Mouse (Mus musculus) forebrain, embryonic 10.5 days (tissue): ENCODE results near the gene Mitd1. TPM values are rescaled to one million over a fixed set of nuclear protein-coding genes. Genes with fewer than 3 reads are reported as not detected.

ENCODE experiments used
- DNase-seq: peaks from one replicate; pipeline ENCODE4 v3.0.0-alpha.2; 2017; ENCODE audit warnings: low spot score; ENCODE audit errors: extremely low spot score
- H3K27ac ChIP-seq: fragments of 300-500 bp; sonication (generic); 2 replicates; pipeline ENCODE4 v1.5.1; 2016; ENCODE audit warnings: mild to moderate bottlenecking
- H3K27me3 ChIP-seq: fragments of 300-500 bp; sonication (generic); 2 replicates; pipeline ENCODE4 v1.6.1; 2016; ENCODE audit warnings: mild to moderate bottlenecking; ENCODE audit not compliant: poor library complexity, severe bottlenecking
- H3K36me3 ChIP-seq: fragments of 300-500 bp; sonication (generic); replicated peaks from 2 replicates; pipeline ENCODE4 v1.6.1; 2016; ENCODE audit warnings: mild to moderate bottlenecking, moderate library complexity
- H3K4me1 ChIP-seq: fragments of 300-500 bp; sonication (generic); 2 replicates; pipeline ENCODE4 v1.6.1; 2016
- H3K4me3 ChIP-seq: fragments of 300-500 bp; sonication (generic); 2 replicates; pipeline ENCODE4 v1.5.1; 2016; ENCODE audit warnings: mild to moderate bottlenecking, moderate library complexity
- H3K9me3 ChIP-seq: fragments of 300-500 bp; sonication (generic); 2 replicates; pipeline ENCODE4 v1.6.1; 2016; ENCODE audit warnings: mild to moderate bottlenecking, moderate library complexity
- WGBS: fragments of 180-500 bp; shearing (Covaris S2); methylation state at CpG from one replicate; pipeline ENCODE4 v1.1.7; 2016; 5-methylcytosine and 5-hydroxymethylcytosine counted together
- polyA plus RNA-seq: library from polyadenylated mRNA; unstranded; fragments of >200 nt; fragmentation: Nextera tagmentation; extraction: Ambion mirVana; gene quantifications from 2 replicates; pipeline ENCODE4 v1.2.1, GENCODE M21; 2016

Gene Mitd1
- polyA plus RNA-seq = 23.6 and 27.8 TPM in 2 replicates

DNA sequence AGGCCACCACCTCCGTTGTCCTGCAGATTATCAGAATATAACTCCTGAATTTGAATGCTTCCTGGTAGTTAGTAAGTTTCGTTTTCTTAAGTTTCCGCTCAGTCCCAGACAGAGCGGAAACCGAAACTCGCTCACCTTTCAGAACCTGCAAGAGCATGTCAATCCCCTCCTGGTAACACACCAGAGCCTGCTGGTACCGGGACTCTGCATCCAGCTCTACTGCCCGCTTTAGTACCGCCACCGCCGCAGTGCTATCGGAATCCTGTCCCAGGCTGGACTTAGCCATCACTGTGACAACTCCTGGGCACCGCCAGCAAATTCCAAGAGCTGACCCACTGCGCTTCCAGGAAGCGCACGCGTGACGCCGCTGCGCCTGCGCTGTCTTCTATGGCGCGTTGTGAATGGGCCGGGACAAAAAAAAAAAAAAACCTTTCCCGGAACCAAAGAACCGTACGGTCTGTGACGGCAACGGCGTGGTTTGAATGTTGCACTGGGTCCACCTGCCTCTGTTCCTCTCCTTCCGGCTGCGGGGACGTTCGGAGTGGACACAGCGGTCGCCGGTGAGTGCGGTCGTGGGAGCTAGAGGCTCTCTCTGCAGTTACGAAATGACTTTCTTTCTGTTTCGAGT lies at the start of gene Mitd1, which contains the start of gene Mrpl30:
Mitd1 (minus strand) TSS at position 387 of the 628 bp plus-strand sequence.
Mrpl30 (plus strand) TSS at position 453 of the 628 bp plus-strand sequence.
- peak; percentile 89 for DNase-seq
- peaks cover 20% of the 10 kb centered on the region for H3K4me1 ChIP-seq
- peaks cover 15% of the 10 kb centered on the region for H3K36me3 ChIP-seq
- peak within 1 kb of the TSS; percentile 74 for H3K4me3 ChIP-seq
- WGBS = under 1% methylated on average over 41 of the region's 41 CpGs
- peak within 1 kb of the TSS; percentile 86 for H3K27ac ChIP-seq
- H3K9me3 ChIP-seq = no peaks in the 10 kb centered on the region
- no peaks in the 10 kb centered on the region for H3K27me3 ChIP-seq

DNA sequence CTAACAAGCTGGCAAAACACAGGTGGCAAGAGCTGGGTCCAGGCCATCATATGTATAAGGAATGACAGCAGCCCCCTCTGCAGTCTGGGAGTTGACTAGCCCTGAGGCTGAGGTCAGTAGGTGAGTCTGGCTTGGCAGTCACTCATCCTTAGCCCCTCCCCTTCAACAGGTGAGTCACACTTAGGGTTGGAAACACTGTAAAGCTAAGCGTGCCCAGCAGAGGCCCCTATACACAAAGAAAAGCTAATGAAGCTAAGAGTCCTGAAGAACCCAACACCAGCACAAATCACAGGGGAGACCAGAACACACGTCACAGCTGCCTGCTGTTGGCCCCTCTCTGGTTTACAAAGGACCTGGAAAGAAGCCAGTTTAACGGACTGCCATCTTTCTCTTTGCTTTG lies 41.6 kb upstream of the Mitd1 start:
- H3K4me1 ChIP-seq = no peaks in the 10 kb centered on the region
- H3K36me3 ChIP-seq = no peaks in the 10 kb centered on the region
- H3K27me3 ChIP-seq = no peaks in the 10 kb centered on the region
- H3K9me3 ChIP-seq = no peaks in the 10 kb centered on the region
- no peak overlapping the region for H3K4me3 ChIP-seq
- no peak overlapping the region for H3K27ac ChIP-seq
- DNase-seq = no peak
- 28% methylated on average over 3 of the region's 3 CpGs for WGBS

DNA sequence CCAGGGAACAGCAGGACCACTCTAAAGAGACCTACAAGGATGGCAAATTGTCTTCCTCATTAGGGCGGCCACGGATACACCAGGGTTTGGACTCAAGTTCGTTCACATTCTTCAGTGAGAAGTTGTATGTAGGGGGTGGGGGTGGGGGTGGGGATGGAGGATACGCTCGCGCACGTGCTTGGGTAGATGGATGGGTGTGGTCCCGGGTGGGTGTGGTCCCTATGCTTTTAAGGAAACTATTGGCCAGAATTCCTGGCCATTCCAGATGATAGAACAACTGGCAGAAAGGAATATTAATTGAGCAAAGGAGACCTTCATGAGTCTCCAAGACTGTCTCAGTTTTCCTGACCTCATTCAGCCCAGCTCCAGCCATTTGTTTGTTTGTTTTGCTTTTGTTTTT lies 35.8 kb upstream of the Mitd1 start:
- no peaks in the 10 kb centered on the region for H3K4me1 ChIP-seq
- DNase-seq = no peak
- H3K27ac ChIP-seq = no peak overlapping the region
- H3K9me3 ChIP-seq = no peaks in the 10 kb centered on the region
- no peaks in the 10 kb centered on the region for H3K36me3 ChIP-seq
- no peaks in the 10 kb centered on the region for H3K27me3 ChIP-seq
- H3K4me3 ChIP-seq = no peak overlapping the region
- WGBS = 77% methylated on average over 8 of the region's 8 CpGs

DNA sequence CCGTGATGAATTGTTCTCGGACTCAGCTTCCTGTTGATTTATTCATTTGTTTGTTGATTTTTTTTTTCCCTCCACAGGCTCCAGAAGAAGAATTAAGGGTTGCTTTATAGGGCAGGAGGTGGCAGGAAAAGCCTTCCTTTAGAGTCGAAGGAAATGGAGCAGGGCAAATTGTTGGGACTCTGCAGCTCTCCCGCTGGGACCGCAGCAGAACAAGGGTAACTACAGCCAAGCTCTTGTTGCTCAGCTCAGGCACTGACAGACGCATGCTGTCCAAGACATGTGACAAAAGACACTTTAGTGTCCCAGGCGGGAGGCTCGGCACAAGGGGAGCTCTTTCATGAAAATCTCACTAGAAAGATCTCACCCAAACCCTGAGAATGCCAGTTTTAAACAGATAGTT lies 32.3 kb upstream of the Mitd1 start:
- no peak overlapping the region for H3K27ac ChIP-seq
- WGBS = 73% methylated on average over 8 of the region's 8 CpGs
- H3K27me3 ChIP-seq = no peaks in the 10 kb centered on the region
- H3K4me1 ChIP-seq = no peaks in the 10 kb centered on the region
- no peaks in the 10 kb centered on the region for H3K9me3 ChIP-seq
- DNase-seq = no peak
- no peak overlapping the region for H3K4me3 ChIP-seq
- no peaks in the 10 kb centered on the region for H3K36me3 ChIP-seq

DNA sequence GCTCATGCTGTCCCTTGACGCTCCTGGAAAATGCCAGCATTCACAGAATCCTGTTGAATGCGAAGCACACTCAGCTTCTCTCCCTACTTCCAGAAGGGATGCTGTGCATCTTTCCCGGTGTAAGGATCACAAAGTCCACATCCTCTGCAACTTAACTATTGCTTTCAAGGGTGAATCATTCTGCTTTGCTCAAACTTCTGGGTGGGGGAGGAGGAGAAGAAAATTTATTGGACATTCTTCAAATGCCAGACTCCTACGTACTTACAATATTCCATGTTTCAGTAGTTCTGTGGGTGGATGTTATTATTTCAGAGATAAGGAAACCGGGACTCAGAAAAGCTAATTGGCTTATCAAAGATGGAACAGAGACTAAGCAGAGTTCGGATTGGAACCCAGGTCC lies 27.9 kb upstream of the Mitd1 start:
- Histone ChIP-seq H3K27me3 (no peaks in the 10 kb centered on the region), H3K9me3 (no peaks in the 10 kb centered on the region), H3K27ac (no peak overlapping the region), H3K36me3 (no peaks in the 10 kb centered on the region), H3K4me1 (no peaks in the 10 kb centered on the region), H3K4me3 (no peak overlapping the region)
- 84% methylated on average over 6 of the region's 6 CpGs for WGBS
- no peak for DNase-seq

DNA sequence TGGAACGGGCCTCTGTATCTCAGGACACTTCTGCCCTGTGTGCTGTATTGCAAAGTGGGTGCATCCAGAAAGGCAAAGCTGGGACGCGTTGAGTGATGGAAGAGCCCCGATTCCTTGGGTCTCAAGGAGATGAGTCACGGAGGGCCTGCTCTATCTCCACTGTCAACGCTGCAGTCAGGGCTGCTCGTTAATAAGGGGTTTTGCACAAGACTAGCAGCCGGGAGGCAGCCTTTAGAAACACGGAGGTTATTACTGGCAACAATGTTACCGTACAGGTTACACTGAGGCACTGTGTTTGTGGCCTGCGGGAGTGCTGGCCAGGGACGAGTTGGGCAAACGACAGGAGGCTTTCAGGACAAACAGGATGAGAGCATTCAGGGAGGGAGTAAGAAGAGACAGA lies 27.5 kb upstream of the Mitd1 start:
- WGBS = 78% methylated on average over 13 of the region's 13 CpGs
- Histone ChIP-seq H3K27me3 (no peaks in the 10 kb centered on the region), H3K36me3 (no peaks in the 10 kb centered on the region), H3K9me3 (no peaks in the 10 kb centered on the region), H3K27ac (no peak overlapping the region), H3K4me1 (no peaks in the 10 kb centered on the region), H3K4me3 (no peak overlapping the region)
- no peak for DNase-seq

DNA sequence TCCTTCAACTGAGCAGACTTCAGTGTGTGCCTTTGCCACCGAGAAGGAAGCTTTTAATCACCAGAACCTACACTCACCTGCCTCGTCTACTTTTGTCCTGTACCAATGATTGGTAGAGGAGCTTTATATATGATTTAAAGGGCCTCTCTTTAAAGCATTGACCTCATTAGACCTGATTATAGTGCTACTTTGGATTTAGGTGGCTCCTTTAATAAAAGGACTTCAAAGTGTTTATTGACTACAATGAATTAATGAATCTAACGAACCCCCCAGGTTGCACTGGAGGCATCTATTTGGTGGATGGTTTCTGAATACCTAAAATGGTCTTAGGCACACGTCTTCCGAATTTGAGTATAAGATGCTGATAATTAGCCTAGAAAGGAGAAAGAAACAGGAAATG lies 26.2 kb upstream of the Mitd1 start, which contains the start of gene Lyg2:
Lyg2 (minus strand) TSS at position 101 of the 400 bp plus-strand sequence.
- Histone ChIP-seq H3K4me1 (no peaks in the 10 kb centered on the region), H3K36me3 (no peaks in the 10 kb centered on the region), H3K27ac (no peak within 1 kb of the TSS), H3K27me3 (no peaks in the 10 kb centered on the region), H3K4me3 (no peak within 1 kb of the TSS), H3K9me3 (no peaks in the 10 kb centered on the region)
- 74% methylated on average over 5 of the region's 5 CpGs for WGBS
- DNase-seq = no peak

DNA sequence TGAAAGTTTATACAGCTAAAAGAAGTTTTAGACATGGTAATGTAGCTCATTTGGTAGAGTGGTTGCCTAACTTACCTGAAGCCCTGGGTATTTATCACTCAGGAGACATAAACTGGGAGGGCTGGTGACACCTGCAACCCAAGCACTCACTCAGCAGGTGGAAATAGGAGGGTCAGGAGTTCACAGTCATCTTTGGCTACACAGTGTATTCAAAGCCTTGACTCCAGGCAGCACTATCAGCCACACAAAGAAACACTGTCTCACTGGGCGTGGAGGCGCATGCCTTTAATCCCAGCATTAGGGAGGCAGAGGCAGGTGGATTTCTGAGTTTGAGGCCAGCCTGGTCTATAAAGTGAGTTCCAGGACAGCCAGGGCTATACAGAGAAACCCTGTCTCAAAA lies 22.5 kb upstream of the Mitd1 start:
- DNase-seq = no peak
- Histone ChIP-seq H3K27ac (no peak overlapping the region), H3K4me3 (no peak overlapping the region), H3K27me3 (no peaks in the 10 kb centered on the region), H3K9me3 (no peaks in the 10 kb centered on the region), H3K4me1 (no peaks in the 10 kb centered on the region), H3K36me3 (no peaks in the 10 kb centered on the region)
- WGBS = 79% methylated on average over 2 of the region's 2 CpGs

DNA sequence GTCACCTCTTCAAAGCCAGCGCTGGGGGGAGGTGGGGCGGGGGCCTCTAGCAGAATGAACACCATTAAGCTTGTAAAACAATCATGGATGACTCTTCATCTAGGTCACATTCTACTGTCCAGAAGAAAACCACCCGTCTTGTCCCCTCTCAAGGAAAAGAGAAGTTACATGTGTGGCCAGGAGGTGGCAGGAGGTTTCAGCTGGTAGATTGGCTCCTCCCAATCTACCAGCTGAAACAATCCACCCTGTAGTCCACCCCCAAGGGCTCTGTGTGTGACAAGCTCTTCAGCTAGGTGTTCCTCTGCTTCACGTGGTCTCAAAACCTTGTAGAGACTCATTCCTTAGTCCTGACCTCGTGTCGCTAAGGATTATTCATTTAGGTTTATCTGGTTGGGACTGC lies 13.0 kb upstream of the Mitd1 start:
- 39% methylated on average over 6 of the region's 6 CpGs for WGBS
- peaks cover 26% of the 10 kb centered on the region for H3K36me3 ChIP-seq
- DNase-seq = no peak
- H3K27me3 ChIP-seq = no peaks in the 10 kb centered on the region
- H3K9me3 ChIP-seq = no peaks in the 10 kb centered on the region
- H3K4me3 ChIP-seq = no peak overlapping the region
- no peaks in the 10 kb centered on the region for H3K4me1 ChIP-seq
- H3K27ac ChIP-seq = no peak overlapping the region

DNA sequence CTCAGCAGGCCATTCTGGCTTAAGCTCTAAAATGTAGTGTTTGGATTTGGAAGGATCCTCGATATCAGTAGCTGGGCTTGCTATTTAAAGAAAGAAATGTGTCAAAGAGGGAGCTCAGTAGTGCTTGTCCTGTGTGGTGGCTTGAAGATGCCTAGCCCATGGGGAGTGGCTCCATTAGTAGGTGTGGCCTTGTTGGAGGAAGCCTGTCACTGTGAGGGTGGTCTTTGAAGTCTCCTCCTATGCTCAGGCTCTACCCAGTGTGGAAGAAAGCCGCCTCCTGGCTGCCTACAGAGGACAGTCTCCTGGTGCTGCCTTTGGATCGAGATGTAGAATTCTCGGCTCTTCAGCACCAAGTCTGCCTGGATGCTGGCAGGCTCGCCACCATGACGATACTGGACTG lies 10.1 kb upstream of the Mitd1 start:
- no peak for DNase-seq
- no peaks in the 10 kb centered on the region for H3K9me3 ChIP-seq
- peaks cover 55% of the 10 kb centered on the region for H3K36me3 ChIP-seq
- H3K27ac ChIP-seq = no peak overlapping the region
- WGBS = 60% methylated on average over 6 of the region's 6 CpGs
- no peaks in the 10 kb centered on the region for H3K27me3 ChIP-seq
- H3K4me3 ChIP-seq = no peak overlapping the region
- H3K4me1 ChIP-seq = no peaks in the 10 kb centered on the region

DNA sequence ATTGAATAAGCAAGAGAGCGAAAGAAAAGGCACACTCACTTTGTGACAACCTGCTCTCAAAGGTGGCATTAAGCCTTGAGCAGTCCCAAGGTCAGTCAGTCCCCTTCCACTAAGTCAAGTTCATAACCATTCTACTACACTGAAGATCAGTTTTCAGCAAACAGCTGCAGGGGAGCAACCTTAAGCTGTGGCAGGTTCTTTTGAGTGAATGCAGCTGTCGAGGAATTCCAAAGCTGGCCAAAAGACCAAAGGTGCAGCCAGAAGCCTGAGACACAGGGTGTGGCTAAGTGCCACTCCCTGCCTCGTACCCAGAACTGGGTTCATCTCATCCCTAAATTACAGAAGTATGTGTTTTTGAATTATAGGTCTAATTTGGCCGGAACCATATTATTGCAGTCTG lies 9.6 kb upstream of the Mitd1 start:
- Histone ChIP-seq H3K27ac (no peak overlapping the region), H3K36me3 (peaks cover 59% of the 10 kb centered on the region), H3K27me3 (no peaks in the 10 kb centered on the region), H3K9me3 (no peaks in the 10 kb centered on the region), H3K4me3 (no peak overlapping the region), H3K4me1 (no peaks in the 10 kb centered on the region)
- no peak for DNase-seq
- 80% methylated on average over 4 of the region's 4 CpGs for WGBS

DNA sequence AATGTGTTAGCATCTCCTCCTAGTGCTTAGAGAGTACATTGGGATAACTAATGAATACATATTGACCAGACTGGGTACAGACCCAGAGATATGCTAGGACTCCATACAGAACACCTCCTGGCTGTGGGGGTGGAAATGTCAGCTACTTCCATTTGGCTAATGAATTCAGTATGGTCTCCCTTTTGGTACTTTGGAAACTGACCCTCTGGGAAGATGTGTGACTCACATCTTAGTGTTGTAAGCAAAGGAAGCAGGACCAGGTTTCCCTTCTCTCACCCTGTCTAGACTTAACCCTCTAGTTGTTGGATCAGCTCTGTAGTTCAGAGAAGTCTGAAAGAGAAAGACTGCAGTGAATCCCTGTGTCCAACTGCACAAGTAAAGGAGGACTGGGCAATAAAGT lies 4.4 kb upstream of the Mitd1 start:
- H3K9me3 ChIP-seq = no peaks in the 10 kb centered on the region
- peaks cover 59% of the 10 kb centered on the region for H3K36me3 ChIP-seq
- no peaks in the 10 kb centered on the region for H3K27me3 ChIP-seq
- H3K27ac ChIP-seq = no peak overlapping the region
- H3K4me1 ChIP-seq = peaks cover 14% of the 10 kb centered on the region
- no peak overlapping the region for H3K4me3 ChIP-seq
- DNase-seq = no peak

DNA sequence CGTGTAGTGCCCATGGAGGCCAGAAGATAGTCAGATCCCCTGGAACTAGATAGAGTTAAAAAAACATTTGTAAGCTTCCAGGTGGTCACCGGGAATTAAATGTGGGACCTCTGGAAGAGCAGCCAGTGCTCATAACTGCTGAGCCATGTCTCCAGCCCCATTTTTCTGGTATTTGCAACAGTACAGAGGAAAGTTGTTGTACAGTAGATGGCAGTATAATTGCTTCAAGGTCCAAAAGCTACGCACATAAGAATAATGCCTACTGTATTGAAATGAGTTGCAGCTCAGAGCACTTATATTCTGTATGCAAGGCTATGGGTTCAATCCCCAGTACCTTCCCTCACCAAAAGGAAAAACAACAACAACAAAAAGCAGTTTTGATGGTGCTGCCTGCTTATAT lies 1.2 kb upstream of the Mitd1 start:
- 83% methylated on average over 3 of the region's 3 CpGs for WGBS
- Histone ChIP-seq H3K27ac (no peak overlapping the region), H3K4me3 (peak overlapping the region; percentile 74), H3K4me1 (peaks cover 20% of the 10 kb centered on the region), H3K27me3 (no peaks in the 10 kb centered on the region), H3K9me3 (no peaks in the 10 kb centered on the region), H3K36me3 (peaks cover 27% of the 10 kb centered on the region)
- no peak for DNase-seq

DNA sequence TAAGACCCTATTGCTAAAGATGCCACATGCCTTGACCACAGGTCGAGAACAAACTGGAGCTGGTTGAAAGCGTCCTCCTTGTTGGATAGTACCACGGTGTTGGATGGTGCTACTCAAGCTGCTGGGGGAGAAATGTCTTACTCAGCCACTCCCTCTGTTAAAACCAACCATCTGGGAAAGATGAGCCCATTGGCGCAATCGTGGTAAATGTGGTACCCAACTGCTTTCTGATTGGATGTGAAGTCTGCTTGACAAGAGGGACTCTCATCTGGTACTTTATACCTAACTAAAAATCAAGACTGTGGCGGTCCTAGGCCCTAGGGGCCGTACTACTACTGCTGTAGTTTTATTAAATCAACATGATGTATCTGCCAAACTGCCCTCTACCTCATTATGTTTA lies 1.0 kb downstream of the Mitd1 start:
- 79% methylated on average over 7 of the region's 7 CpGs for WGBS

More for the DNA sequence above, 1.0 kb downstream of the Mitd1 start:
- Histone ChIP-seq H3K36me3 (peaks cover 15% of the 10 kb centered on the region), H3K4me3 (peak overlapping the region; percentile 74), H3K4me1 (peaks cover 20% of the 10 kb centered on the region), H3K27me3 (no peaks in the 10 kb centered on the region), H3K9me3 (no peaks in the 10 kb centered on the region), H3K27ac (no peak overlapping the region)
- DNase-seq = no peak
